Comparison of ENCODE assay signal across 29 mouse cellular contexts in the genomic region with DNA sequence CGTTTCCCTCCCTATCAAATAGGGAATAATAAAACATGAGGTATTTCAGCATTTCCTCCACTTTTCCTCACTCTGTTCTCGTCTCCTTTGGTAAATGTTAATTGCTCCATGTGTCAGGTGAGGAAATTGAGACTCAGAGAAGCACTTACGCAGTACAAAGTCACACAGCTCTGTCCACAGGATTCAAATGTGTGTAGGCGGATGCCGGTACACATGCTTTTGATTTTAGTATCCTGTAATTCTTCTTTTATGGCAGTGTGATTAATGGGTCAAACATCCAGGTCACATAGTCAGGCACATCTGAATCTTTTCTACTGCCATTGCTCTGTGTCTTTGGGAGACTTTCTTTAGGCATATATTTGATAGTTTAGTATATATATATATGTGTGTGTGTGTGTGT. TPM values are rescaled to one million over a fixed set of nuclear protein-coding genes. Genes with fewer than 3 reads are reported as not detected.
A peak's percentile ranks its signal among the peaks of the same experiment; 100 is the strongest.
DNase-seq lines count a peak whose midpoint lies in the region; ATAC-seq and TF ChIP-seq lines count a peak whose summit lies in the region.
"Had no signal": no experiment of that assay in that cellular context is flagged by ENCODE, and none has a peak within 500 bp of the region (broad histone marks: within the 10 kb centered on the region; RNA-seq: fewer than 3 reads in every experiment).

No protein-coding gene starts in this region.

- 74% methylated on average over 5 of the region's 5 CpGs for WGBS in forebrain, embryonic 13.5 days
- 76% methylated on average over 5 of the region's 5 CpGs for WGBS in forebrain, embryonic 10.5 days
- 68% methylated on average over 5 of the region's 5 CpGs for WGBS in lung, embryonic 14.5 days
- WGBS in embryonic facial prominence, embryonic 12.5 days = 28% methylated on average over 5 of the region's 5 CpGs

- no peaks in the 10 kb centered on the region for H3K27me3 ChIP-seq in forebrain, embryonic 13.5 days
- no peaks in the 10 kb centered on the region for H3K27me3 ChIP-seq in forebrain, embryonic 10.5 days (ENCODE audit: poor library complexity, severe bottlenecking)
- H3K27me3 ChIP-seq in lung, embryonic 14.5 days (ENCODE audit: insufficient read depth, low read length) = no peaks in the 10 kb centered on the region
- no peaks in the 10 kb centered on the region for H3K27me3 ChIP-seq in embryonic facial prominence, embryonic 12.5 days
- no peaks in the 10 kb centered on the region for H3K27me3 ChIP-seq in myocyte (ENCODE audit: control insufficient read depth, insufficient read depth, insufficient read length)
- H3K27me3 ChIP-seq: limb, embryonic 15.5 days; lung, embryonic 15.5 days; neural tube, embryonic 15.5 days; Patski had no signal

- no peak overlapping the region for H3K4me2 ChIP-seq in forebrain, embryonic 13.5 days
- no peak overlapping the region for H3K4me2 ChIP-seq in lung, embryonic 14.5 days
- H3K4me2 ChIP-seq in embryonic facial prominence, embryonic 12.5 days (replicated peaks) = no peak overlapping the region
- H3K4me2 ChIP-seq in myocyte (ENCODE audit: low read depth) = peak overlapping the region; percentile 5
- H3K4me2 ChIP-seq: heart, embryonic 11.5 days; limb, embryonic 15.5 days; lung, embryonic 15.5 days; neural tube, embryonic 15.5 days had no signal

- no peak overlapping the region for H3ac ChIP-seq in myocyte (ENCODE audit: control insufficient read depth, insufficient read length)

- TF ChIP-seq CTCF in lung, embryonic 14.5 days (IDR thresholded peaks at IDR 0.05; ENCODE audit: low read depth) = no peak

- no peak overlapping the region for H3K9ac ChIP-seq in forebrain, embryonic 13.5 days
- no peak overlapping the region for H3K9ac ChIP-seq in lung, embryonic 14.5 days
- H3K9ac ChIP-seq in embryonic facial prominence, embryonic 12.5 days = no peak overlapping the region
- H3K9ac ChIP-seq: forebrain, postnatal 0 days; limb, embryonic 15.5 days; liver, embryonic 14.5 days; lung, embryonic 15.5 days; neural tube, embryonic 15.5 days had no signal

- 0 out of 2 replicates have a peak, but pooled peaks have one; percentile 19 for ATAC-seq in forebrain, embryonic 13.5 days
- no peak for ATAC-seq in lung, embryonic 14.5 days (ENCODE audit: insufficient read depth)
- ATAC-seq in embryonic facial prominence, embryonic 12.5 days (ENCODE audit: insufficient number of reproducible peaks, insufficient read depth, low FRiP score, low TSS enrichment) = 0 out of 2 replicates have a peak, but pooled peaks have one; percentile 22
- ATAC-seq: CD4-positive, CD25-positive, alpha-beta regulatory T cell, adult 4 months; Patski had no signal

- H3K36me3 ChIP-seq in forebrain, embryonic 13.5 days (ENCODE audit: poor library complexity, severe bottlenecking) = no peaks in the 10 kb centered on the region
- H3K36me3 ChIP-seq in forebrain, embryonic 10.5 days (replicated peaks) = no peaks in the 10 kb centered on the region
- H3K36me3 ChIP-seq in lung, embryonic 14.5 days (ENCODE audit: insufficient read depth) = no peaks in the 10 kb centered on the region
- no peaks in the 10 kb centered on the region for H3K36me3 ChIP-seq in embryonic facial prominence, embryonic 12.5 days
- no peaks in the 10 kb centered on the region for H3K36me3 ChIP-seq in myocyte (ENCODE audit: control insufficient read depth, insufficient read depth)
- H3K36me3 ChIP-seq: hindbrain, embryonic 10.5 days; limb, embryonic 15.5 days; lung, embryonic 15.5 days; midbrain, embryonic 10.5 days; neural tube, embryonic 15.5 days had no signal

- no peak overlapping the region for H3K4me3 ChIP-seq in forebrain, embryonic 13.5 days
- no peak overlapping the region for H3K4me3 ChIP-seq in forebrain, embryonic 10.5 days
- H3K4me3 ChIP-seq in lung, embryonic 14.5 days (ENCODE audit: low read depth, low read length) = no peak overlapping the region
- H3K4me3 ChIP-seq in embryonic facial prominence, embryonic 12.5 days = no peak overlapping the region
- H3K4me3 ChIP-seq in myocyte = no peak overlapping the region
- H3K4me3 ChIP-seq: hindbrain, embryonic 10.5 days; limb, embryonic 15.5 days; lung, embryonic 15.5 days; midbrain, embryonic 10.5 days; neural tube, embryonic 15.5 days had no signal

- no peak overlapping the region for H3K27ac ChIP-seq in forebrain, embryonic 13.5 days
- H3K27ac ChIP-seq in forebrain, embryonic 10.5 days = no peak overlapping the region
- H3K27ac ChIP-seq in lung, embryonic 14.5 days (ENCODE audit: low read depth) = no peak overlapping the region
- 0 out of 2 replicates have a peak overlapping the region, but pooled peaks have one; percentile 36 for H3K27ac ChIP-seq in embryonic facial prominence, embryonic 12.5 days
- H3K27ac ChIP-seq: hindbrain, embryonic 10.5 days; limb, embryonic 15.5 days; liver, embryonic 14.5 days; lung, embryonic 15.5 days; midbrain, embryonic 10.5 days; neural tube, embryonic 15.5 days had no signal

- no peaks in the 10 kb centered on the region for H3K79me2 ChIP-seq in myocyte (ENCODE audit: control insufficient read depth, insufficient read depth)

- DNase-seq in forebrain, embryonic 10.5 days (ENCODE audit: extremely low spot score, low spot score) = no peak
- peak; percentile 9 for DNase-seq in lung, embryonic 14.5 days
- no peak for DNase-seq in lung, postnatal 25 days (ENCODE audit: low spot score)
- DNase-seq in frontal cortex, postnatal 36 days (ENCODE audit: low spot score in 2 of 2) = no peak
- no peak for DNase-seq in ovary, postnatal 36 days (ENCODE audit: low spot score)
- DNase-seq: cerebellum, adult 9-10 months; forebrain, postnatal 0 days; kidney, adult 11 months; layer of hippocampus, adult 9-11 months; lung, postnatal 4 days; thymus, adult 18-20 months; thymus, postnatal 36 days had no signal

- no peak for TF ChIP-seq POLR2A in myocyte (IDR thresholded peaks at IDR 0.05; ENCODE audit: insufficient read length, low read depth)

- 0 out of 2 replicates have a peak, but pooled peaks cover 4% of the 10 kb centered on the region for H3K9me3 ChIP-seq in forebrain, embryonic 13.5 days (replicated peaks)
- H3K9me3 ChIP-seq in forebrain, embryonic 10.5 days = no peaks in the 10 kb centered on the region
- no peaks in the 10 kb centered on the region for H3K9me3 ChIP-seq in lung, embryonic 14.5 days (ENCODE audit: low read depth, low read length)
- H3K9me3 ChIP-seq in embryonic facial prominence, embryonic 12.5 days = no peaks in the 10 kb centered on the region
- H3K9me3 ChIP-seq: hindbrain, embryonic 10.5 days; limb, embryonic 15.5 days; lung, embryonic 15.5 days; midbrain, embryonic 10.5 days; neural tube, embryonic 15.5 days had no signal

- peaks cover 22% of the 10 kb centered on the region for H3K4me1 ChIP-seq in forebrain, embryonic 13.5 days
- H3K4me1 ChIP-seq in forebrain, embryonic 10.5 days = peaks cover 15% of the 10 kb centered on the region
- H3K4me1 ChIP-seq in lung, embryonic 14.5 days (ENCODE audit: insufficient read depth) = no peaks in the 10 kb centered on the region
- 0 out of 2 replicates have a peak, but pooled peaks cover 5% of the 10 kb centered on the region for H3K4me1 ChIP-seq in embryonic facial prominence, embryonic 12.5 days
- H3K4me1 ChIP-seq: limb, embryonic 15.5 days; lung, embryonic 15.5 days; midbrain, embryonic 10.5 days; neural tube, embryonic 15.5 days had no signal

TF ChIP-seq in myocyte, 11 proteins besides CTCF, POLR2A, EP300 and RAD21:
- TF ChIP-seq SRF (IDR thresholded peaks at IDR 0.05; ENCODE audit: control insufficient read depth, insufficient read length, low read depth) = no peak
- no peak for TF ChIP-seq REST (IDR thresholded peaks at IDR 0.05; ENCODE audit: insufficient read depth, insufficient read length)
- no peak for TF ChIP-seq MYOG (IDR thresholded peaks at IDR 0.05; ENCODE audit: control insufficient read depth in 1 of 3, insufficient read depth in 1 of 3, insufficient read length in 2 of 3, low read depth in 2 of 3)
- TF ChIP-seq TCF12 (IDR thresholded peaks at IDR 0.05; ENCODE audit: insufficient read depth, poor library complexity, severe bottlenecking) = no peak
- no peak for TF ChIP-seq CEBPB (IDR thresholded peaks at IDR 0.05; ENCODE audit: insufficient read depth, poor library complexity, severe bottlenecking)
- no peak for TF ChIP-seq E2F4 (IDR thresholded peaks at IDR 0.05; ENCODE audit: insufficient read depth)
- TF ChIP-seq POLR2AphosphoS2 (IDR thresholded peaks at IDR 0.05; ENCODE audit: insufficient read length, low read depth) = no peak
- no peak for TF ChIP-seq USF1 (IDR thresholded peaks at IDR 0.05; ENCODE audit: low read depth)
- TF ChIP-seq TCF3 (IDR thresholded peaks at IDR 0.05; ENCODE audit: insufficient read length, low read depth) = no peak
- TF ChIP-seq MYOD1 (IDR thresholded peaks at IDR 0.05; ENCODE audit: control insufficient read depth in 1 of 3, insufficient read length in 2 of 3, low read depth in 2 of 3) = no peak
- TF ChIP-seq MAX (IDR thresholded peaks at IDR 0.05; ENCODE audit: low read depth) = no peak

RNA-seq across cellular contexts. Expression of gene 4933412E24Rik, which starts 41.8 kb away (rescaled TPM):
- not detected in 2 replicates for polyA plus RNA-seq in forebrain, embryonic 13.5 days (2015; fragmentation: Nextera tagmentation; extraction: Ambion mirVana)
- polyA plus RNA-seq in forebrain, embryonic 10.5 days (2016; fragmentation: Nextera tagmentation; extraction: Ambion mirVana) = not detected in 2 replicates
- not detected in 2 replicates for polyA plus RNA-seq in lung, embryonic 14.5 days (2014; fragmentation: Nextera tagmentation; extraction: Ambion mirVana)
- polyA plus RNA-seq in embryonic facial prominence, embryonic 12.5 days (2016; fragmentation: Nextera tagmentation; extraction: Ambion mirVana) = not detected in 2 replicates
- polyA plus RNA-seq in myocyte (2012; fragmentation: generic; extraction: Trizol) = not detected
- polyA plus RNA-seq: CD4-positive, CD25-positive, alpha-beta regulatory T cell, adult 4 months; forebrain, postnatal 0 days; heart, embryonic 11.5 days; hindbrain, embryonic 10.5 days; kidney, embryonic 16.5 days; large intestine, adult 2 months; limb, embryonic 15.5 days; liver, embryonic 14.5 days; lung, embryonic 15.5 days; midbrain, embryonic 10.5 days; midbrain, postnatal 0 days; neural tube, embryonic 15.5 days; Patski; small intestine, adult 2 months; stomach, embryonic 16.5 days had no signal
